Mouse (Mus musculus) natural killer cell, adult 2 months (primary cell): ENCODE measurements around the gene Olfr429.
"Not testable (repeated sequence)": the region's sequence is repeated elsewhere in the genome, so short reads cannot be mapped to it uniquely, and the experiment has no call there.

Experiments used
- DNase-seq, 2 experiments: peaks; one replicate each; pipeline ENCODE4 v3.0.0; 2022; ENCODE audit warnings: low spot score in 2 of 2

Olfr429 gene

DNA sequence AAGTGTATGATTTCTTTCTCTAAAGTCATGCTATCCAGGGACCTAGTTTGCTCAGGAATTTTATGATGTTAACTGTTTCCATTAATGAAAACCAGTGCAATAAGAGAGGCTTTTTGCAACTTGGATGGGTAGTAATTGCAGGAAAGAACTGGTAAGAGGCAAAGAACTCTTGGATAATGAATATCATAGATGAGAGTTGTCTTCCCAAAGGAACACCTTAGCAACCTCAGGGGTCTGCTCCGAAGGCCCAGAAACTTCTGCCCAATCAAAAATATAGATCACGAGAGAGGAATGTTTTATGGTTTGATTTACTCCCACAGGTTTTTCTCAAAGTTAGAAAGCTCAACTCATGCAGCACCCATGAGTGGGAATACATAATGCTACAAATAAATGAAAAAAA is at the start of gene Olfr429:
Gene Olfr429, plus strand, starts transcription at position 301 of the 400 bp plus-strand sequence.
- no peak for DNase-seq

DNA sequence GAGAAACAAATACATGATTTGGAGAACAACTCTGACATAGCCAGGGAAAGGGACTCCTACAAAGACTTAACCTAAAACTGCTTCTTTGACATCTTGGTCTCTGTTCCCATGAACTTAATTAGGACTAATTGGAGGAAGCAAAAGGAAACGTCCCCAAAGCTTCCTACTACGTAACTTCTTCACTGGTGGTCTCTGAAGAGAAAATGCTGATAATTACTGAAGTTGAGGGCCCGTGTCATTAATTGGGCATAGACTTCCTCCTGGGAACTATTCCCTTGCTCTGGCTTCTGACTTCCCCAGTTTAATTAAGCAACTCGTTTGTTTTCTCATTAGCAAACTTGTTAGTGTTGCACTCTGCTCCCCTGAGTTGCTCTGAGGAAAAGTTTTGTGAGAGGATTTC is 48.3 kb upstream of the Olfr429 start:
- DNase-seq = no peak

DNA sequence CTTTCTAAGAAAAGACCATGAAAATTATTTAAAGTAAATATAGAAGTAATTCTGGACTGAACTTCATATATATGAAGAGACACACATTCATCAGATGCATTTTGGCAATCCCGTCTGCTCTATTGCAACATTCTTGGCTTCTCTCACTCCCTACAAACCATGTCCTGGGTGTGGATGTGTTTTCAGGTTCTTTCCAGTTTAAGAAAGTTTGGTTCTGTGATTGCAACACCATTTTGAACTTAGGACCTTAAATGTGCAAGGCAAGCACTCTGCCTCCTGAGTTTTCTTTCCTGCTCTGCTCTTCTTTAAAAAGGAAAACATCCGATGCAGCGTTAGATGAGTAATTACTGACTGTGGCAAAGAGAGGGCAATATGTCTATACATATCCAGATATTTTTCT is 45.7 kb upstream of the Olfr429 start:
- no peak for DNase-seq

DNA sequence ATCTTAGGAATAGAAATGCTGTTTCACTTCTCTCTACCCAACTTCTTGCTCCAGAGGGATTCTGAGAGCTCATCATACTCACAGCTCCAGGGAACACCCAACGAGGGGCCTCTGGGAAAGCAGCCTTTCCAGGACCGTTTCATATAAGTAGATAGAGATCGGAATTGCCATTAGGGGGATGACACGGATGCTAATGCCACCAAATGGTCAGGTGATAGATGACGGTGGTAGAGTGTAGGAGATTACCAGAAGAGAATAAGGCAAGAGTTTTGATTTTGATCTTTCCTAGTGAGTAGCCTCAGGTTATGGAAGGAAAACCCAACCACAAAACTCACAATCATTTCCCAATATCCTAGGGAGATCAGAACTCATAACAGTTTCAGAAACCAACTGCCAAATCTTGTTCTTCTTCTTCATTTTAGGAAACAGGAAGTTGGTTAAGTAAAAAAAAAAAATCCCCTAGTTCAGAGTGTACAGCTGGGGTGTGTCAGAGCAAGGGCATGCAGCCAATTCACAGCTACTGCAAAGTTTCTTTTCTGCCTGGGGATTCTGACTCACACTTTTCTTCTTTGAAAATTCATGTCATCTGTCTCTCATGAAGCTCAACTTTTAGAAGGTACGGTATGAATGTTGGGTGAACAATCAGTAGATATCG is 43.5 kb upstream of the Olfr429 start, which contains the start of gene Olfr433:
Gene Olfr433, plus strand, starts transcription at position 183 of the 655 bp plus-strand sequence.
- peak; percentile 22 to 49 for DNase-seq

DNA sequence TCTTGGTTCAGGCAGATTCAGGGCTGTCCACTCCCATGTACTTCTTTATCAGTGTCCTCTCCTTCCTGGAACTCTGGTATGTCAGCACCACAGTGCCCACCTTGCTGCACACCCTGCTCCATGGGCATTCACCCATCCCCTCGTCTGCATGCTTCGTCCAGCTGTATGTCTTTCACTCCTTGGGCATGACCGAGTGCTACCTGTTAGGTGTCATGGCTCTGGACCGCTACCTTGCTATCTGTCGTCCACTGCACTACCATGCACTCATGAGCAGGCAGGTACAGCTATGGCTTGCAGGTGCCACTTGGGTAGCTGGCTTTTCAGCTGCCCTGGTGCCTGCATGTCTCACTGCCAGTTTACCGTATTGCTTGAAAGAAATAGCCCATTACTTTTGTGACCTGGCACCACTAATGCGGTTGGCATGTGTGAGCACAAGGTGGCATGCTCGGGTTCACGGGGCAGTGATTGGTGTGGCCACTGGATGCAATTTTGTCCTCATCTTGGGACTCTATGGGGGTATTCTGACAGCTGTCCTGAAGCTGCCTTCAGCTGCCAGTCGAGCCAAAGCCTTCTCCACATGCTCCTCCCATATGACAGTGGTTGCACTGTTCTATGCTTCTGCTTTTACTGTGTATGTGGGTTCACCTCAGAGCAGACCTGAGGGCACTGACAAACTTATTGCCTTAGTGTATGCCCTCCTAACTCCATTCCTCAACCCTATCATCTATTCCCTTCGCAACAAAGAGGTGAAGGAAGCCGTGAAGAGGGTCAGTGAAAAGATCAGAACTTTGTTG is 41.8 kb upstream of the Olfr429 start:
- not testable (repeated sequence) for DNase-seq

DNA sequence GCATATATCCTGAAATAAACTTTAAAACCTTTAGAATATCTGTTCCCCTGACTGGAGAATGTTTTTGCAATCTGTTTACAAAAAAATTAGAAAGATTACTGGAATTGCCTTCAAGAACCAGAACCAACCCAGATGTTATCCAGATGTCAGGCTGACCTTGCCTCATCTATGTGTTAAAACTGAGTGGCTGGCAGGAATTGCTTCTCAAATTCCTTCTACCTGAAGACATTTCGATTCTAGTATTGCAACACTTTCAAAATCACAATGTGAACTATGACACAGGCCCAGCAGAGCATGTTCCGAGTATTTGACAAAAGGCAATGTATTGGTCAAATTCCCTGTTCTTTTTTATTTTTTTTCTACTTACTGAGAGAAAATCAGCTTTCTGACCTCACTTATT is 39.7 kb upstream of the Olfr429 start:
- DNase-seq = no peak

DNA sequence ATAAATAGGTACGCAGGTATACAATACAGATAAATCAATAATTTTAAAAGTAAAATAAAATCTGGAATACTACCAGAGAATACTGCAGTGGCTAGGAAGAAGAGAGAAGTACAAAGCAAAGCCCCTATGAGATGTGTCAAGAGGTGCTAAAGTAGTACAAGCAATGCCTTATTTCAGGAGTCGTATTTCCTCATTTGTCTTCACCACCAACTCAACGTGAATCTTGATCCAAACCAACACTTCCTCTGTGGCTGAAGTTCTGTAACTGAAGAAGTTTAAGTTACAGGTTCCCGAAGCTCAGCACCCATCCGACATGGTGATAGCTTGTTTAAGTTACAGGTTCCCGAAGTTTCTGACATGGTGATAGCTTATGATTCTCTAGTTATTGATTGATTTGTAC is 35.9 kb upstream of the Olfr429 start:
- DNase-seq = not testable (repeated sequence)

DNA sequence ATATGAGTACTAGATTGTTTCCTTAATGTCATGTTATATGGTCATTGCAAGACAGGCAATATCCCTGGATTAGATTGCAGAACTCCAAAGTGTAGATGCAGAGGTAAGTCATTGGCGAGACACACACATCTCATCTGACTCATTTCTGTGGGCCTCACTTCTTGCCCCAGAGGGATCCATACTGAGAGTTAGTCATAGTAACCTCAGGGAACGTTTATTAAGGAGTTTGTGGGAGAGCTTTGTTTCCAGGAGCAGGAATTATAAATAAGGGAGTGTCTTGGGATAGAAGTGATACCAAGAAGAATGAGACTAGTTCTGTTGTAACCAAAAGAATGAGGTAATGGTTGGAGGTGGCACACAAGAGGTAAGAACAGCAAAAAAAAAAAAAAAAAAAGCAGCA is 35.2 kb upstream of the Olfr429 start, which contains the start of gene Olfr432:
Gene Olfr432, plus strand, starts transcription at position 313 of the 400 bp plus-strand sequence.
- DNase-seq = no peak

DNA sequence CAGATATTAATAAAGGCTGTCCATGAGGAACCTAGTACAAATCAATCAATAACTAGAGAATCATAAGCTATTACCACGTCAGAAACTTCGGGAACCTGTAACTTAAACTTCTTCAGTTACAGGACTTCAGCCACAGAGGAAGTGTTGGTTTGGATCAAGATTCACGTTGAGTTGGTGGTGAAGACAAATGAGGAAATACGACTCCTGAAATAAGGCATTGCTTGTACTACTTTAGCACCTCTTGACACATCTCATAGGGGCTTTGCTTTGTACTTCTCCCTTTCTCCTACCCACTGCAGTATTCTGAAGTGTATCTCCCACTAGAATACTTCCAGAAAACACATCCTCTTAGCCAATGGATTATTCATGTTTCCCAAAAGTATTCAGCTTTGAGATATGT is 34.8 kb upstream of the Olfr429 start:
- not testable (repeated sequence) for DNase-seq

DNA sequence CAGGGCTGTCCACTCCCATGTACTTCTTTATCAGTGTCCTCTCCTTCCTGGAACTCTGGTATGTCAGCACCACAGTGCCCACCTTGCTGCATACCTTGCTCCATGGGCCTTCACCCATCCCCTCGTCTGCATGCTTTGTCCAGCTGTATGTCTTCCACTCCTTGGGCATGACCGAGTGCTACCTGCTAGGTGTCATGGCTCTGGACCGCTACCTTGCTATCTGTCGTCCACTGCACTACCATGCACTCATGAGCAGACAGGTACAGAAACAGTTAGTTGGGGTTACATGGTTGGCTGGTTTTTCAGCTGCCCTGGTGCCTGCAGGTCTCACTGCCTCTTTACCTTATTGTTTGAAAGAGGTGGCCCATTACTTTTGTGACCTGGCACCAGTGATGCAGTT is 33.6 kb upstream of the Olfr429 start:
- no peak for DNase-seq

DNA sequence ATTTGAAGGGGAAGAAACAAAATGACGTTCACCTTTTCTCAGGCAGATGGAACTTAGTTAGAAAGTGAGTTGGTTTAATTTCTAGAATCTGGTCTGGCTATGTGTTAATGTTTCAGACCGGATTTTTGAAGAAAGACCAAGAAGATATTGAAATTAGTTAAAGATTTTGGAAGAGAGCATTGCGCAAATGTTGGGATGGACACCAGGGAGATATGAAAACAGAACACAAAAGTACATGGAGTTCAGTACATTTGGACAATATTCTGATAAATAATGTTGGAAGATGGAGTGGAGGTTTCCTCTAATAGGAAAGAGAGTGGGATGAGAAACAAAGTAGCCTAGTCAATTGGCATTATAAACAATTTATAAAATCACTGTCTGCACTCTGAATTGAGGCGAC is 32.6 kb upstream of the Olfr429 start:
- DNase-seq = no peak

DNA sequence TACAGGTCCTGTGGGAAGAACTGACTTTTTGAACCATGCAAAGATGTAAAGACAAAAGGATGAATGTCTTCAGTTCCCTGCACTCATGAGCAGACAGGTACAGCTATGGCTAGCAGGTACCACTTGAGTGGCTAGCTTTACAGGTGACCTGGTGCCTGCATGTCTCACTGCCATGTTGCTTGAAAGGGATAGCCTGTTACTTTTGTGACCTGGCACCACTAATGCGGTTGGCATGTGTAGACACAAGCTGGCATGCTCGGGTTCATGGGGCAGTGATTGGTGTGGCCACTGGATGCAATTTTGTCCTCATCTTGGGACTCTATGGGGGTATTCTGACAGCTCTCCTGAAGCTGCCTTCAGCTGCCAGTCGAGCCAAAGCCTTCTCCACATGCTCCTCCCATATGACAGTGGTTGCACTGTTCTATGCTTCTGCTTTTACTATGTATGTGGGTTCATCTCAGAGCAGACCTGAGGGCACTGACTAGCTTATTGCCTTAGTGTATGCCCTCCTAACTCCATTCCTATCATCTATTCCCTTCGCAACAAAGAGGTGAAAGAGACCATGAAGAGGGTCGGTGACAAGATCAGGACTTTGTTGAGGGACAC is 32.1 kb upstream of the Olfr429 start:
- DNase-seq = no peak

DNA sequence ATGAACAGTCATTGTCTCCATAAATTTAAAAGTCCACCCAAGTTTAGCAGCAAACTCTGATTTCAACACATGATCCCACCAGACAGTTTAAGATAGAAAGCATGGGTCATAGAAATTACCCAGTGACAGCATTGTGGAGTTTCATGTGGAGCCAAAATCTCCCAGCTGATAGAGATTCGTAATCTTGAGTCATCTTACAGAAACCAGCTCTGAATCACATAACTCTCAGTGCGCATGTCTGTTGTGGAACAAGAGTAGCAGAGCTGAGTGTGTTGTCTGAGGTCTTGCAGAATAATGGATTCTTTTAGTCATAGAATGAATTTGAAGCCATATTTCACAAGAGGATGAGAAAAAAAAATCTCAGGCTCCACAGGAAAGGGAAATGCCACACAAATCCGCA is 31.1 kb upstream of the Olfr429 start:
- no peak for DNase-seq

DNA sequence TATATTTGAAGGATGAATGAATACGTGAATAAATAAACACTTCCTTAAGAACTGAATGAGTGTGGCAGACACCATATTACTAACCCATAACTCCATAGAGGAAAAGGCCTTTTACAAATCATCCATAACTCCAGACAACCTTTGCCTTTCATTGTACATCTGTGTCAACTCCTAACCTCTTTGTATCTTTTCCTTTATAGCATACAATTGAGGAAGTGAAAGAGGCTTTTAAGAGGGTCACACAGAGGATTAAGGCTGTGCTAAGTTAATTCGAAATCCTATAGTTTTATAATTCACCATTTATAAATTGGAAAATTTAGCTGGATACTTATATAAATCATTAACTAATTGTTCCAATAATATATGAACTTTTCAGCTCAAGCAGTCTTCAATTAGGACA is 28.9 kb upstream of the Olfr429 start:
- no peak for DNase-seq

DNA sequence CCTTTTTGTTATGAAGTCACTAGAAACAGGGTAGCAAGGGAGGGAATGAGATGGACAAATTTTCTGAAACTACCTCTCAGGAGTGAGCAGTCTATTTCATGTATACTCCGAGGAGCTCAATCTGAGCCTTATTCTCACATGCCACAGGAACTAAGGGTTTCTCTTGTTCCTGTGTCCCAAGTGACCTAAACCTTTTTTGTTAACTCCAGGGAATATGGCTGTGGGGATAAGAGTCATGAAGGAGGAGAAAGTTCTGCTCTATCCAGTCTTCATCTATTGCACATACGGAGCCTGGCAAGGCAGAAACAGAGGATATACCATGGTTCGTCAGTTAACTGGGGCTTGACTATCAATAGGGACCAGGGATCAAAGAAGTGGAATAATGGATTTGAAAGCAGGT is 17.8 kb upstream of the Olfr429 start, which contains the start of gene Olfr430:
Gene Olfr430, plus strand, starts transcription at position 301 of the 400 bp plus-strand sequence.
- no peak for DNase-seq

DNA sequence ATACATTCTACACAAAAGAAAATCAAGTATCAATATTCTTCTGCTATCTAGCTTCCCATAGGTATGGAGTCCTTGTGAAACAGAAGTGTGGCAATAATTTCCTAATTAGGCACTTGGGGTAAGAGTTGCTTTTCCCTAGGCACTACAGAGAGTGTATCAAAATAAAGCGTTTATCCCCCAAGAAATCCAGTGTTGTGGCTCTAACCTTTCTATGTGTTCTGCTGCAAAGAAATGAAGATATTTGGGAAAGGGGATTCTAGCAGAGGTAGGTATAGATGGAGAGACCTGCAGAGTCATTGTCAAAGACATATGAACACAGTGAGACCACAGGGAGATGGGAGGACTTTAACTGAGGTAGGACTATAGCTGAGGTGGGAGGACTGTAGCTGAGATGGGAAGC is 12.5 kb downstream of the Olfr429 start, which contains the start of gene Olfr427:
Gene Olfr427, plus strand, starts transcription at position 301 of the 400 bp plus-strand sequence.
- no peak for DNase-seq

DNA sequence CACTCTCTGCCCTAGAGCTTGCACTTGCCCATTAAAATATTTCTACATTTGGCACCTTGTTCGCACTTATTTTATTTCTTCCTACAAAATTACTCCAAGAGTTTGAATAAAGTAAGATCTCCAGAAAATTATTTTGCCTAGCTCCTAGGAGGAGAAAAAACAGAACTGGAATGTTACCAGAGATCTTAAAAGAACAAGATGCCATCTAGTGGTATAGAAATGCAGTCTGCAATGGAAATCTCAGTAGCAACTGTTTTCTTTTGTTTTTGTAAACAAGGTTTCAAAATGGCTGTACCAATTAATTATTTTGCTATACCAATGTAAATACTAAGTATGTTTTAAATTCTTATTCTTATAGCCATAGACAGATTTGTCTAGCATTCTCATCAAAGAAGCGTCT is 19.6 kb downstream of the Olfr429 start:
- no peak for DNase-seq

DNA sequence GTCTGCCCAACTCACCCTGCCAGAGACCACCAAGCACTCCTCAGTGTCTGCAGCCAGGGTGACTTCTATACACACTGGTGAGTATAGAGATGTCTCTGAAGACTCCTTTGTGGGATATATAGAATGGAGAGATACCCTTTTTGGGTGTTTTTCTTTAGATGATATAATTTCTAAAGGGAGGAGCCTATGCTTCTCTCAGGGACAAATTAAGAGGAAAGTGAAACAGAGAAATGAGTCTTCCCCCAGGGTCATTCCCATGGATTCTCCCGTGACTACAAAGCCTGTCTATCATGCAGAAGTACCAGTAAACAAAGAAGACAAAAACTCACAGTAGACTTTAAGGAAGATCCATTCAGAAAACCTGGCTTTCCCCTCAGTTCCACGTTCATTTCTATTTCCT is 36.9 kb downstream of the Olfr429 start, which contains the start of gene Olfr231:
Gene Olfr231, minus strand, starts transcription at position 101 of the 400 bp plus-strand sequence.
- no peak for DNase-seq

DNA sequence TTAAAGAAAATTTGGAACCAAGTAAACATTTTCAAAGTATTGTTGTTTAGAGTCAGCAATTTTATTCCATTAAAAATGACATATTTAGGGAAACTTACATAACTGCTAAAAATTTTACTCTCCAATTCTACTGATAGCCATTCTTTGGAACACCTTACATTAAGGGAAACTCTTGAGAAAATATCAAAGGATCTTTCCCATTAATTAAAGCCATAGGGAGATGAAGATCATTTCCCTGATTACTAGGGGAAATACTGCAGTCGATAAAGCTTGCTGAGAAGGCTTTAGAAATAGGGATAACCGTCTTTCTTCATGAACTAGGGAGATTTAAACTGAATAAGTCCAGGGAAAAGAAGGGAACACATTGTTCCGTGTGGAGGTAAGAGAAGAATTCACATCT is 47.1 kb downstream of the Olfr429 start, which contains the start of gene Olfr424:
Gene Olfr424, plus strand, starts transcription at position 301 of the 400 bp plus-strand sequence.
- DNase-seq = no peak

DNA sequence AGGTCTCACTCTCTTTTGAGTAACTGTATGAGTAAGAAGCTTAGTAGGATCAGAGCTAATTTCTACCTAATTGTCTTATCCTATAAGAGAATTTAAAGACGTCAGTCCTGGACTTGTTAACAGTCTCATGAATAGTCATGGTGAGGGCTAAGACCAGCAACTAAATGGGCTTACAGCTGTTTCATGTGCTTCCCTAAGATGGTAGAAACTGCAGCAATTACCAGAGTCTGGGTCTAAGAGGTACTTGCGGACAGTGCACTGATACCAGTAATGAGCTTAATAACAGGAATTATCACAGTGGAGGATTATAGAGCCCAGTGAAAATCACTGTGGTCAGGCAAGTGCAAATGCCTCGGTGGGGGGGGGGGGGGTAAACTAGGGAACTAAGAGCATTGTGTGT is 47.9 kb downstream of the Olfr429 start:
- DNase-seq = no peak
